Mouse (Mus musculus): Measurements from ENCODE around the gene Gmppa.

Gene Gmppa

GRCm38 (mm10) chr1:75490785-75491551, 55.2 kb downstream of the Gmppa start:
- DNase-seq = no peak

GRCm38 (mm10) chr1:75492579-75493170, 56.9 kb downstream of the Gmppa start:
- DNase-seq = no peak
